Mouse (Mus musculus) natural killer cell, adult 2 months (primary cell): ENCODE measurements around the gene Rsad2.
"Not testable (repeated sequence)": the region's sequence is repeated elsewhere in the genome, so short reads cannot be mapped to it uniquely, and the experiment has no call there.

Experiments used
- DNase-seq, 2 experiments: peaks; one replicate each; pipeline ENCODE4 v3.0.0; 2022; ENCODE audit warnings: low spot score in 2 of 2

The Rsad2 gene

GRCm38 (mm10) chr12:26456028-26456698 lies at the start of gene Rsad2:
TSS of gene Rsad2 (minus strand) at chr12:26456452.
- peak; percentile 74 to 83 for DNase-seq

- DNase-seq, result no peak
Measured at GRCm38 (mm10) chr12:26501042-26501441, 44.8 kb upstream of the Rsad2 start.

- DNase-seq, result no peak
Measured at GRCm38 (mm10) chr12:26489942-26490341, 33.7 kb upstream of the Rsad2 start.

- DNase-seq, result no peak
Measured at GRCm38 (mm10) chr12:26488617-26489274, 32.5 kb upstream of the Rsad2 start.

- DNase-seq, result no peak
Measured at GRCm38 (mm10) chr12:26487874-26488616, 31.8 kb upstream of the Rsad2 start.

DNA sequence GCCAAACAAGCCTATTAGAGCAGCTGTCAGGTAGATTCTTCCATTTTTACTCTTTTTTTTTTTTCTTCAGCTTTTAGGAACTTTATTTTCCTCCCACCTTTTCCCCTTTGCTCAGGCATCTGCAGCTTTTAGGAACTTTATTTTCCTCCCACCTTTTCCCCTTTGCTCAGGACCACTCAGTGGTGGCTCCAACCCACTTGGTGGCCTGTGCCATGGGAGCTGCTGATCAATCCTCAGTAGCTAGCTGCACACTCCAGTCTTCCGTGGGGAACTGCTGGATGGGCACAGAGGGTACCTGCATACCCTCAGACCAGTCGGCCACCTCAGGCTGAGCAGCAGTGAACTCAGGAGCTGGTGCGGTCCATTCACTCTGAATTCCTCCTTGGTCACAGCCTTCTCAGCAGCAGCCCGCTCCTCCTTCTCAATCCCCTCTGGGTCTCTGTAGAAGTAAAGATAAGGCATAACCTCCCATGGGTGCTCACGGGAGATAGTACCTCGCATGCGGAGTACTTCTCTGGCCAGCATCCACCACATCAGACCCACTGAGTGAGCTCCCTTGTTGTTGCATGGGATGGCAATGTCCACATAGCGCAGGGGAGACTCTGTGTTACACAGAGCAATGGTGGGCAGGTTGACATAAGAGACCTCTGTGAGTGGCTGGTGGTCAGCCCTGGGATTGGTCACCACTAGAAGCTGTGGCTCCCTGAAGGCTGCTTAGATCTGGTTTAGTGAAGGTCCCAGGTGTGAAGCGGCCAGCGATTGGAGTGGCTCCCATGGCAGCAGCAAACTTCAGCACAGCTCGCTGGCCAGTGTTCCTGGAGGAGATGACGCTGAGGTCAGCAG lies 29.7 kb upstream of the Rsad2 start:
- not testable (repeated sequence) for DNase-seq

DNA sequence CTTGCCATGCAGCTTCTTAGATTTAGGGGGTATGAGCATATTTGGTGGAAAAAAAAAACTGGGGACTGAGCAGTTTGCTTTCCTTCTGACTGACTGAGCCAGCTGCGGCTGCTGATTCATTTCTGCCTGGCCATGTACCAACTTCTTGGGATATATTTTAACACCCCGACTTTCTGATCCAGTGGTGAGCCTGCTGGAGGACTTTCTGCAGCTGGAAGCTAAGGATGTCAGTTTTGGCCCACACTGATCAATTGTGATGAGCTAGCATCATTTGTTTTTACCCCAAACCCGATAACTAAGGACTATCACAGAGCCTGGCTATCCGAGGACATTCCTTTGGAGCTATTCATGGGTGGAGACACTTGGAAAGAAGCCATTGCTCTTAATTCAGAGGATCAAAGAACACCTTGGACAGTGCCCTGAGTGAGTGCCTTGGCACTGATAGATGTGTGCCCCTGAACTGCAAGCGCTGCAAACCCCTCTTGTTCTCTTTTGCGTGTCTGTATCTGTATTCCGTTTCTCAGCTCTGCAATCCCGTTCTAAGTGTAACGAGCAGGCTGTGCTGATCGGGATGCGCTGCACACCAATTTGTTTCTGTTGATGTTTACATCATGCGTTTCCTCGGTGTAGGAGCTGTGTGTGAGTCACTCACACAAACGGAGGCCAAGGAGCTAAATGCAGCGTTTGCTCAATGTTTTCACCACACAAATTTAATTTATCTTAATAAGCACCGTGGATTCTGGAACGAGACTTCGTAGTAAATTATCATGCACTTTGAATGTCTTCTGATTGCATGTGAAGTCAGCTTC lies 22.1 kb upstream of the Rsad2 start:
- DNase-seq, result no peak

- no peak for DNase-seq
Measured at GRCm38 (mm10) chr12:26477198-26477597, 20.9 kb upstream of the Rsad2 start.

DNA sequence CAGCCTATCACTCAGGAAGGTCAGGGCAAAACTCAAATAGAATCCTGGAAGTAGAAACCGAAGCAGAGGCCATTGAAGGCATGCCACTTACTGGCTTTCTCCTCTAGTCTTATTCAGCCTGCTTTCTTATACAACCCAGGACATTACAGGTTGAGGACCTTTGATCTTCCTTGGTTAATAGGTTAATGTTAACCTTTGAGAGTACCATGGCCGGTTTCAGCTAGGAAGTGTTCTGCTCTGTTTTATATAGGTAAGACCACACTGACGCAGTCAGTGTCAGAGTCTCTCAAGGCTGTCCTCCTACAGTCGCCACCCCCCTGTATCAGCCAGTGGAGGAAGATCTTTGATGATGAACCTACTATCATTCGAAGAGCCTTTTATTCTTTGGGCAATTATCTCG lies 17.5 kb upstream of the Rsad2 start:
- no peak for DNase-seq

DNA sequence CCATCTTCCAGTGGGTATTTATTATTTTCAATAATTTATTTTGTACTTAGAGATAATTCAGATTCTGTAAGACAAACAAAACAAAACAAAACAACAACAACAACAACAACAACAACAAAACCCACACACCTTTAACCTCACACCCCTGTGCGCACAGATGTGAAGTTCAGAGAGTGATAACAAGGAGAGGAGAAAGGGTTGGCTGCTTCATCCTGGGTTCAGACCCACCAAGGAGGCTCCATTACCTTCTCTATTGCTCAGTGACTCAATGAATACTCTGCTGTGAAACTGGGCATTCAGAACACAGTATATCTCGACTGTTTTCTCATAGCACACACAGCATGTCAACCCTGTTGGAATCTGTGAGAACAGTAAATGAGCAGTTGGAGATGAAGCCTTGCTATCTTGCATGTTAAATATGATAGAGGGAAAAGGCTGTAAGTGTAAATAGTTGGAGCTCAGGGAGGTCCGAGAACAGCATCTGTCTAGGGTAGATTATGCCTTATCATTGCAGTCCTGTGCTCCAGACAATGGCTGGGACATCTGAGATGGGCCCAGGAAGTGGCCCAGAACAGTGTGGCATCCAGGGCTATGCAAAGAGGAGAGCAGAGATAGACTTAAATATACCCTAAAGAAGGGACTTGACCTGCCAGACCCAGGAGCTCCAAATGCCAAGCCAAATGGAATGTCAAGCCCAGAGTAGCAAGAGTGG lies 16.7 kb upstream of the Rsad2 start:
- no peak for DNase-seq

- DNase-seq, result no peak
Measured at GRCm38 (mm10) chr12:26471376-26471775, 15.1 kb upstream of the Rsad2 start.

- DNase-seq, result no peak
Measured at GRCm38 (mm10) chr12:26470042-26470409, 13.8 kb upstream of the Rsad2 start.

GRCm38 (mm10) chr12:26469098-26470041 lies 13.1 kb upstream of the Rsad2 start, which contains the start of gene Cmpk2:
TSS of gene Cmpk2 (plus strand) at chr12:26469204.
- peak; percentile 80 to 82 for DNase-seq

- no peak for DNase-seq
Measured at GRCm38 (mm10) chr12:26465600-26465999, 9.3 kb upstream of the Rsad2 start.

- DNase-seq, result peak in 1 of 2 experiments; percentile 13
Measured at GRCm38 (mm10) chr12:26460091-26460490, 3.8 kb upstream of the Rsad2 start.

- DNase-seq, result no peak
Measured at GRCm38 (mm10) chr12:26454682-26455081, 1.6 kb downstream of the Rsad2 start.

- no peak for DNase-seq
Measured at GRCm38 (mm10) chr12:26452951-26453350, 3.3 kb downstream of the Rsad2 start.

GRCm38 (mm10) chr12:26451150-26451549 lies 5.1 kb downstream of the Rsad2 start:
- no peak for DNase-seq

- no peak for DNase-seq
Measured at GRCm38 (mm10) chr12:26449483-26449882, 6.8 kb downstream of the Rsad2 start.
